7 mouse cellular contexts compared by ENCODE assay signal in the genomic region with DNA sequence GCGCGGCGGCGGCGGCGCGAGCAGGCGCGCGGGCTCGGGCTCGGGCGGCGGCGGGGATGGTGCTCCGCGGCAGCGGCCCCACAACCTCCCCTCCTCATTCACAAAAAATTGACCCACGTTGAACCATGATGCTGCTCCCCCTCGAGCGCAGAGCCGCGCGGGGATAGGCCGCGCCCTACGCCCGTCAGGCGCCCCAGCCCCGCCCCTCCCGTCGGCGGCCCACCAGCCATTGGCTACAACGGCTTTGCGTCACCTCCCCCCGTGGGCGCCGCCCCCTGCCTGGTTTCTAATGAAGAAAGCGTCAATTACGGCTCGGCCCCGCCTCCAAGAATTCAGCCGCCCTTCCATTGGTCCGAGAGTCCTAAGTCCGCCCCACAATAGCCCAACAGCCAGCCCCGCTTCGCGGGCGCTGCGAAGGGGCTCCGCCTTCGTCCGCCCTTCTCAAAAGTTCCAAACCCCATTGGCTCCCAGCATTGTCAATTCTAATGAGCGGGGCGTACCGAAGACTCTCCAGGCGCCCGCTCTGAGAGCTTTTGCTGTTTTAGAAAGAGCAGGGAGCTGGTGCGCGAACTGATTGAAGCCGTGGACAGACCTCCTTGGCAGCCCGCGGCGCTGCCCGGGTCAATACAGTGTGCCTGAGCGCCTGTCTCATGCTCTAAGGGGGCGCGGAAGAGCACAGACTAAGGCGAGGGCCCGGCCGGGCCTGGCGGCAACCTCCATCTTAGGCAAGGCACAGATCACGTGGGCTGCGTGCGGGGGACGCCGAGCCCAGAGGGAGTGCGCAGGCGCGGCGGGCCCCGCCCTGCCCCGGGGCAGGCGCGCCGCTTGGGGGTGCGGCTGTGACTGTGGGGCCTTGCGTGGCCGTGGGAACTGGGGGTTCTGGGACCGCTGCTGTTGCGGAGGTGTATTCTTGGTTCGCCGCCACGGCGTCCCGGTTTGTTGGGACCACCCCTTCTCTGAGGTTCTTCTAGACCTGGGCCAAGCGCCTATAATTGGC. TPM values are rescaled to one million over a fixed set of nuclear protein-coding genes. Genes with fewer than 3 reads are reported as not detected.
A peak's percentile ranks its signal among the peaks of the same experiment; 100 is the strongest.
DNase-seq lines count a peak whose midpoint lies in the region; ATAC-seq lines count a peak whose summit lies in the region.

No protein-coding gene starts in this region.

- peak overlapping the region; percentile 87 for H3K9ac ChIP-seq in intestine, embryonic 16.5 days (ENCODE audit: low read depth, low read length)
- H3K9ac ChIP-seq in midbrain, embryonic 11.5 days (ENCODE audit: low read length), result peak overlapping the region; percentile 95

- H3K27me3 ChIP-seq in intestine, embryonic 16.5 days (replicated peaks; ENCODE audit: control insufficient read depth, insufficient read depth, low read length), result no peaks in the 10 kb centered on the region
- H3K27me3 ChIP-seq in midbrain, embryonic 11.5 days (ENCODE audit: control insufficient read depth, insufficient read depth, low read length), result no peaks in the 10 kb centered on the region

- H3K27ac ChIP-seq in intestine, embryonic 16.5 days (ENCODE audit: low read length), result peak overlapping the region; percentile 98
- peak overlapping the region; percentile 96 for H3K27ac ChIP-seq in midbrain, embryonic 11.5 days (ENCODE audit: low read depth, low read length)

- peaks cover 8% of the 10 kb centered on the region for H3K4me1 ChIP-seq in intestine, embryonic 16.5 days (ENCODE audit: control insufficient read depth, insufficient read depth, low read length)
- peaks cover 27% of the 10 kb centered on the region for H3K4me1 ChIP-seq in midbrain, embryonic 11.5 days (ENCODE audit: control insufficient read depth, insufficient read depth, low read length)

- H3K9me3 ChIP-seq in intestine, embryonic 16.5 days (ENCODE audit: control insufficient read depth, low read length), result no peaks in the 10 kb centered on the region
- no peaks in the 10 kb centered on the region for H3K9me3 ChIP-seq in midbrain, embryonic 11.5 days (ENCODE audit: control insufficient read depth, low read length)

- H3K4me2 ChIP-seq in intestine, embryonic 16.5 days (ENCODE audit: low read depth, low read length), result peak overlapping the region; percentile 70
- peak overlapping the region; percentile 81 for H3K4me2 ChIP-seq in midbrain, embryonic 11.5 days

- DNase-seq in adrenal gland, adult 8-10 months, result peak; percentile 100
- peak; percentile 99 for DNase-seq in embryo, embryonic 9.5 days (ENCODE audit: extremely low spot score)
- DNase-seq in gastrocnemius, postnatal 4 days (ENCODE audit: low spot score in 2 of 2), result peak; percentile 100
- DNase-seq in left cerebral cortex, postnatal 36 days (ENCODE audit: low spot score in 2 of 2), result peak; percentile 100
- DNase-seq in midbrain, embryonic 11.5 days (ENCODE audit: low spot score, missing footprints), result peak; percentile 100
- peak; percentile 99 for DNase-seq in skeletal muscle tissue, adult 2 months (ENCODE audit: low read depth, low spot score)

- ATAC-seq in intestine, embryonic 16.5 days, result peak; percentile 99
- peak; percentile 97 for ATAC-seq in midbrain, embryonic 11.5 days (ENCODE audit: low FRiP score)

- WGBS in intestine, embryonic 16.5 days, result under 1% methylated on average over 96 of the region's 97 CpGs
- under 1% methylated on average over 83 of the region's 97 CpGs for WGBS in midbrain, embryonic 11.5 days

- intact Hi-C loops in left cerebral cortex, postnatal 36 days (cut with DNase I), result no loop called here

- H3K4me3 ChIP-seq in intestine, embryonic 16.5 days (ENCODE audit: low read length), result peak overlapping the region; percentile 89
- H3K4me3 ChIP-seq in midbrain, embryonic 11.5 days (ENCODE audit: low read depth, low read length), result peak overlapping the region; percentile 96

- H3K36me3 ChIP-seq in intestine, embryonic 16.5 days (ENCODE audit: control insufficient read depth, insufficient read depth, low read length), result no peaks in the 10 kb centered on the region
- H3K36me3 ChIP-seq in midbrain, embryonic 11.5 days (ENCODE audit: control insufficient read depth, insufficient read depth, low read length), result no peaks in the 10 kb centered on the region

RNA-seq across cellular contexts. Expression of a gene that starts 15.1 kb away (rescaled TPM):
- 100 to 1,000 TPM in 2 of 4 experiments, 10 to 100 TPM in 2; 94.2 to 128 (median 101) TPM for total RNA-seq in adrenal gland, adult 8-10 months (2022)
- 10 to 100 TPM; 59.1 to 62.9 TPM for total RNA-seq in gastrocnemius, postnatal 4 days (2021)
- 11.3 and 11.6 TPM in 2 replicates for polyA plus RNA-seq in intestine, embryonic 16.5 days (2015; fragmentation: Nextera tagmentation; extraction: Ambion mirVana)
- total RNA-seq in left cerebral cortex, postnatal 36 days (2021), result 100 to 1,000 TPM; 105 to 125 TPM
- 19.2 and 21.9 TPM in 2 replicates for polyA plus RNA-seq in midbrain, embryonic 11.5 days (2014; fragmentation: Nextera tagmentation; extraction: Ambion mirVana)

Comparison
In these comparisons a context has a peak if more than half of its experiments do, and no peak if none do; other contexts are left out.
1. Peak in every context shown above with its lines: DNase-seq, ATAC-seq, H3K4me3 ChIP-seq and H3K27ac ChIP-seq.